8 mouse cellular contexts compared by ENCODE assay signal in genomic region chr7:127016486-127016938, GRCm38 (mm10). TPM values are rescaled to one million over a fixed set of nuclear protein-coding genes. Genes with fewer than 3 reads are reported as not detected.
DNase-seq lines count a peak whose midpoint lies in the region; ATAC-seq lines count a peak whose summit lies in the region.

No protein-coding gene starts in this region.

- H3K36me3 ChIP-seq in heart, embryonic 16.5 days (ENCODE audit: control insufficient read depth, insufficient read depth): peaks cover 11% of the 10 kb centered on the region; the same call in 1 of the 2 replicates
- peaks cover 24% of the 10 kb centered on the region for H3K36me3 ChIP-seq in liver, embryonic 13.5 days

- peaks cover 46% of the 10 kb centered on the region for H3K4me1 ChIP-seq in heart, embryonic 16.5 days (ENCODE audit: control insufficient read depth, insufficient read depth, low read length)
- H3K4me1 ChIP-seq in liver, embryonic 13.5 days (replicated peaks): peaks cover 83% of the 10 kb centered on the region

- peak overlapping the region; percentile 99 for H3K27ac ChIP-seq in heart, embryonic 16.5 days (ENCODE audit: low read length)
- H3K27ac ChIP-seq in liver, embryonic 13.5 days: peak overlapping the region; percentile 93

- H3K4me2 ChIP-seq in heart, embryonic 16.5 days (ENCODE audit: low read depth, low read length): peak overlapping the region; percentile 83
- H3K4me2 ChIP-seq in liver, embryonic 13.5 days: peak overlapping the region; percentile 95

- peak; percentile 49 for ATAC-seq in heart, embryonic 16.5 days (replicated peaks; ENCODE audit: extremely low read depth, insufficient read depth, low FRiP score)
- ATAC-seq in liver, embryonic 13.5 days (ENCODE audit: low read depth): peak; percentile 69

- H3K27me3 ChIP-seq in heart, embryonic 16.5 days (ENCODE audit: control insufficient read depth, insufficient read depth, low read length): no peaks in the 10 kb centered on the region
- no peaks in the 10 kb centered on the region for H3K27me3 ChIP-seq in liver, embryonic 13.5 days

- DNase-seq in embryo, embryonic 10 days (ENCODE audit: low spot score): peak; percentile 72
- no peak for DNase-seq in embryo, embryonic 10.5 days (ENCODE audit: low spot score)
- peak; percentile 47 for DNase-seq in urinary bladder, postnatal 25 days (ENCODE audit: low spot score)
- no peak for DNase-seq in urinary bladder, adult 2 months (ENCODE audit: low spot score)
- DNase-seq in liver, embryonic 13.5 days: peak; percentile 66
- DNase-seq in ovary, adult 18-20 months (ENCODE audit: low spot score): peak; percentile 62
- DNase-seq in layer of hippocampus, postnatal 10 days (ENCODE audit: low spot score in 2 of 2): no peak

- peak overlapping the region; percentile 96 for H3K9ac ChIP-seq in heart, embryonic 16.5 days (ENCODE audit: low read length)
- peak overlapping the region; percentile 94 for H3K9ac ChIP-seq in liver, embryonic 13.5 days

- peak overlapping the region; percentile 89 for H3K4me3 ChIP-seq in heart, embryonic 16.5 days (ENCODE audit: low read length)
- peak overlapping the region; percentile 86 for H3K4me3 ChIP-seq in liver, embryonic 13.5 days (replicated peaks)

- H3K9me3 ChIP-seq in heart, embryonic 16.5 days (replicated peaks; ENCODE audit: control insufficient read depth, low read length): no peaks in the 10 kb centered on the region
- H3K9me3 ChIP-seq in liver, embryonic 13.5 days (replicated peaks): no peaks in the 10 kb centered on the region

- under 1% methylated on average over 22 of the region's 22 CpGs for WGBS in heart, embryonic 16.5 days
- WGBS in liver, embryonic 13.5 days (ENCODE audit: insufficient replicate concordance): 0% methylated on average over 22 of the region's 22 CpGs

RNA-seq across cellular contexts. Expression of gene Pagr1b, which starts 0.2 kb away (rescaled TPM):
- 2.8 and 3.2 TPM in 2 replicates for polyA plus RNA-seq in urinary bladder, adult 2 months (2012; rRNA removed)
- polyA plus RNA-seq in heart, embryonic 16.5 days (2015; fragmentation: Nextera tagmentation; extraction: Ambion mirVana): 0.75 TPM in 1 of 2 replicates, not detected in the other
- polyA plus RNA-seq in liver, embryonic 13.5 days (2015; fragmentation: Nextera tagmentation; extraction: Ambion mirVana): 0.27 TPM in 1 of 2 replicates, not detected in the other
- under 1 TPM in 1 of 2 experiments, not detected in 1; 0.62 TPM for total RNA-seq in layer of hippocampus, postnatal 10 days (2021)

RNA-seq across cellular contexts. Expression of gene Pagr1a, which starts 0.6 kb away (rescaled TPM):
- 16.4 and 18.2 TPM in 2 replicates for polyA plus RNA-seq in urinary bladder, adult 2 months (2012; rRNA removed)
- polyA plus RNA-seq in heart, embryonic 16.5 days (2015; fragmentation: Nextera tagmentation; extraction: Ambion mirVana): 61.0 and 78.5 TPM in 2 replicates
- polyA plus RNA-seq in liver, embryonic 13.5 days (2015; fragmentation: Nextera tagmentation; extraction: Ambion mirVana): 38.7 and 50.1 TPM in 2 replicates
- total RNA-seq in layer of hippocampus, postnatal 10 days (2021): 10 to 100 TPM; 24.9 to 34.2 TPM

RNA-seq across cellular contexts. Expression of gene Mvp, which starts 2.1 kb away (rescaled TPM):
- 46.2 and 52.7 TPM in 2 replicates for polyA plus RNA-seq in urinary bladder, adult 2 months (2012; rRNA removed)
- polyA plus RNA-seq in heart, embryonic 16.5 days (2015; fragmentation: Nextera tagmentation; extraction: Ambion mirVana): 15.9 and 20.6 TPM in 2 replicates
- polyA plus RNA-seq in liver, embryonic 13.5 days (2015; fragmentation: Nextera tagmentation; extraction: Ambion mirVana): 7.8 and 8.6 TPM in 2 replicates
- total RNA-seq in layer of hippocampus, postnatal 10 days (2021): 1 to 10 TPM; 5.6 to 6.2 TPM

RNA-seq across cellular contexts. Expression of gene Gm42742, which starts 4.4 kb away (rescaled TPM):
- 66.3 and 76.5 TPM in 2 replicates for polyA plus RNA-seq in urinary bladder, adult 2 months (2012; rRNA removed)
- polyA plus RNA-seq in heart, embryonic 16.5 days (2015; fragmentation: Nextera tagmentation; extraction: Ambion mirVana): 15.4 and 38.5 TPM in 2 replicates
- polyA plus RNA-seq in liver, embryonic 13.5 days (2015; fragmentation: Nextera tagmentation; extraction: Ambion mirVana): 5.1 and 11.3 TPM in 2 replicates
- 10 to 100 TPM; 33.4 to 34.8 TPM for total RNA-seq in layer of hippocampus, postnatal 10 days (2021)

RNA-seq across cellular contexts. Expression of gene Prrt2, which starts 4.5 kb away (rescaled TPM):
- polyA plus RNA-seq in urinary bladder, adult 2 months (2012; rRNA removed): 9.7 and 10.2 TPM in 2 replicates
- 1.6 and 2.4 TPM in 2 replicates for polyA plus RNA-seq in heart, embryonic 16.5 days (2015; fragmentation: Nextera tagmentation; extraction: Ambion mirVana)
- 0.22 and 0.47 TPM in 2 replicates for polyA plus RNA-seq in liver, embryonic 13.5 days (2015; fragmentation: Nextera tagmentation; extraction: Ambion mirVana)
- total RNA-seq in layer of hippocampus, postnatal 10 days (2021): 100 to 1,000 TPM; 146 to 184 TPM

Comparison
In these comparisons a context has a peak if more than half of its experiments do, and no peak if none do; other contexts are left out.
1. DNase-seq: peak in embryo, embryonic 10 days (single experiment), urinary bladder, postnatal 25 days (single experiment), liver, embryonic 13.5 days (single experiment) and ovary, adult 18-20 months (single experiment); none in embryo, embryonic 10.5 days (single experiment), urinary bladder, adult 2 months (single experiment) and layer of hippocampus, postnatal 10 days (0 of 2).